Comparison of ENCODE assay signal across 9 mouse cellular contexts in the genomic region with DNA sequence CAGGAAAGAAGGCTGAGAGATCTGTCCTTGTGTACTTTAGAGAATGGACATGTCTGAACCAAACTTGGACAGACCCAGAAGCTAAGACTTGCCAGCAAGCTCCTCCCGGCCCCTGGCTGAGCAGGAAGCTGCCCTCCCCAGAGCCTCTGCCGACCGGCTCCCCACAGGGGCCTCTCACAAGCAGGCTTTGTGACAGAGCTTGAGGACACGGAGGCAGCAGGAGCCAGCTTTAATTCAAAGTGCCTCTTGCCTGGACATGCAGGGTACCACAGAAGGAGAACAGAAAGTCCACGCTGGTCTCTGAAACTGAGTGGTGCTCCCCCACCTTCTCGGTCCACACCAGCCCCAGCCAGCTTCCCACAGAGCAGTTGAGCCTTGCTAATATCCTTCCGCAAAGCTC. TPM values are rescaled to one million over a fixed set of nuclear protein-coding genes. Genes with fewer than 3 reads are reported as not detected.
DNase-seq lines count a peak whose midpoint lies in the region; ATAC-seq lines count a peak whose summit lies in the region.
"Had no signal": no experiment of that assay in that cellular context is flagged by ENCODE, and none has a peak within 500 bp of the region (broad histone marks: within the 10 kb centered on the region; RNA-seq: fewer than 3 reads in every experiment).

No protein-coding gene starts in this region.

- H3K27me3 ChIP-seq in kidney, embryonic 15.5 days = no peaks in the 10 kb centered on the region
- H3K27me3 ChIP-seq in embryonic facial prominence, embryonic 13.5 days = no peaks in the 10 kb centered on the region
- H3K27me3 ChIP-seq in kidney, embryonic 16.5 days (ENCODE audit: insufficient read depth, low read length) = no peaks in the 10 kb centered on the region
- H3K27me3 ChIP-seq in neural tube, embryonic 15.5 days (replicated peaks) = no peaks in the 10 kb centered on the region

- H3K9me3 ChIP-seq in kidney, embryonic 15.5 days (replicated peaks) = no peaks in the 10 kb centered on the region
- H3K9me3 ChIP-seq in embryonic facial prominence, embryonic 13.5 days = no peaks in the 10 kb centered on the region
- H3K9me3 ChIP-seq in kidney, embryonic 16.5 days (ENCODE audit: low read length) = peaks cover 9% of the 10 kb centered on the region
- no peaks in the 10 kb centered on the region for H3K9me3 ChIP-seq in neural tube, embryonic 15.5 days (replicated peaks)

- 34% methylated on average over 7 of the region's 7 CpGs for WGBS in kidney, embryonic 15.5 days
- WGBS in embryonic facial prominence, embryonic 13.5 days = 29% methylated on average over 7 of the region's 7 CpGs
- 34% methylated on average over 7 of the region's 7 CpGs for WGBS in kidney, embryonic 16.5 days
- WGBS in neural tube, embryonic 15.5 days = 43% methylated on average over 7 of the region's 7 CpGs

- H3K9ac ChIP-seq in kidney, embryonic 15.5 days = no peak overlapping the region
- H3K9ac ChIP-seq in embryonic facial prominence, embryonic 13.5 days = 0 out of 2 replicates have a peak overlapping the region, but pooled peaks have one; percentile 32
- peak overlapping the region; percentile 8; the same call in 1 of the 2 replicates for H3K9ac ChIP-seq in kidney, embryonic 16.5 days (replicated peaks; ENCODE audit: low read length)
- no peak overlapping the region for H3K9ac ChIP-seq in neural tube, embryonic 15.5 days (replicated peaks)

- DNase-seq in kidney, adult 8-10 months = no peak
- DNase-seq in embryo, embryonic 10.5 days (ENCODE audit: low spot score) = no peak
- DNase-seq in c-Kit-positive CD71-positive TER-119-positive erythroid progenitor cells, embryonic 14.5 days (ENCODE audit: low spot score) = no peak
- DNase-seq: midbrain, embryonic 14.5 days had no signal

- H3K36me3 ChIP-seq in kidney, embryonic 15.5 days = no peaks in the 10 kb centered on the region
- H3K36me3 ChIP-seq in embryonic facial prominence, embryonic 13.5 days = no peaks in the 10 kb centered on the region
- H3K36me3 ChIP-seq in kidney, embryonic 16.5 days (ENCODE audit: insufficient read depth, low read length) = no peaks in the 10 kb centered on the region
- H3K36me3 ChIP-seq in neural tube, embryonic 15.5 days = no peaks in the 10 kb centered on the region

- peaks cover 37% of the 10 kb centered on the region for H3K4me1 ChIP-seq in kidney, embryonic 15.5 days
- H3K4me1 ChIP-seq in embryonic facial prominence, embryonic 13.5 days = peaks cover 31% of the 10 kb centered on the region
- peaks cover 23% of the 10 kb centered on the region for H3K4me1 ChIP-seq in kidney, embryonic 16.5 days (ENCODE audit: insufficient read depth, low read length)
- peaks cover 5% of the 10 kb centered on the region; the same call in 1 of the 2 replicates for H3K4me1 ChIP-seq in neural tube, embryonic 15.5 days

- ATAC-seq in kidney, embryonic 15.5 days (replicated peaks; ENCODE audit: low FRiP score) = no peak
- ATAC-seq in embryonic facial prominence, embryonic 13.5 days (ENCODE audit: insufficient number of reproducible peaks, insufficient read depth, low FRiP score, low TSS enrichment, low read depth) = no peak
- ATAC-seq in kidney, embryonic 16.5 days (ENCODE audit: low FRiP score, low TSS enrichment) = 0 out of 2 replicates have a peak, but pooled peaks have one; percentile 25
- no peak for ATAC-seq in neural tube, embryonic 15.5 days (ENCODE audit: low FRiP score)
- ATAC-seq in cerebellum, adult (ENCODE audit: insufficient number of reproducible peaks, low FRiP score, low TSS enrichment) = no peak

- H3K4me3 ChIP-seq in kidney, embryonic 15.5 days (replicated peaks) = no peak overlapping the region
- no peak overlapping the region for H3K4me3 ChIP-seq in embryonic facial prominence, embryonic 13.5 days
- no peak overlapping the region for H3K4me3 ChIP-seq in kidney, embryonic 16.5 days (ENCODE audit: low read length)
- H3K4me3 ChIP-seq in neural tube, embryonic 15.5 days (replicated peaks) = no peak overlapping the region

- no peak overlapping the region; the same call in 1 of the 2 replicates for H3K4me2 ChIP-seq in kidney, embryonic 15.5 days
- H3K4me2 ChIP-seq in embryonic facial prominence, embryonic 13.5 days = no peak overlapping the region
- no peak overlapping the region for H3K4me2 ChIP-seq in kidney, embryonic 16.5 days (replicated peaks; ENCODE audit: low read depth, low read length)
- no peak overlapping the region for H3K4me2 ChIP-seq in neural tube, embryonic 15.5 days

- H3K27ac ChIP-seq in kidney, embryonic 15.5 days = peak overlapping the region; percentile 67
- peak overlapping the region; percentile 60 for H3K27ac ChIP-seq in embryonic facial prominence, embryonic 13.5 days
- H3K27ac ChIP-seq in kidney, embryonic 16.5 days (ENCODE audit: low read length) = peak overlapping the region; percentile 57; the same call in 1 of the 2 replicates
- H3K27ac ChIP-seq in neural tube, embryonic 15.5 days (replicated peaks) = 0 out of 2 replicates have a peak overlapping the region, but pooled peaks have one; percentile 28

RNA-seq across cellular contexts. Expression of a gene that starts 21.9 kb away (rescaled TPM):
- 17.5 and 18.5 TPM in 2 replicates for polyA plus RNA-seq in kidney, embryonic 15.5 days (2015; fragmentation: Nextera tagmentation; extraction: Ambion mirVana)
- 15.6 and 17.1 TPM in 2 replicates for polyA plus RNA-seq in embryonic facial prominence, embryonic 13.5 days (2015; fragmentation: Nextera tagmentation; extraction: Ambion mirVana)
- polyA plus RNA-seq in kidney, embryonic 16.5 days (2015; fragmentation: Nextera tagmentation; extraction: Ambion mirVana) = 16.5 and 17.8 TPM in 2 replicates
- 18.4 and 20.7 TPM in 2 replicates for polyA plus RNA-seq in neural tube, embryonic 15.5 days (2015; fragmentation: Nextera tagmentation; extraction: Ambion mirVana)

Comparison
In these comparisons a context has a peak if more than half of its experiments do, and no peak if none do; other contexts are left out.
1. H3K9ac ChIP-seq: peak in embryonic facial prominence, embryonic 13.5 days (single experiment) and kidney, embryonic 16.5 days (single experiment); none in kidney, embryonic 15.5 days (single experiment) and neural tube, embryonic 15.5 days (single experiment).
2. Peak in every context shown above with its lines, with median percentiles within 50 percentile points of each other: H3K27ac ChIP-seq.